Mouse (Mus musculus) ES-Bruce4 (cell line): ENCODE measurements at regions not wholly inside any gene's neighbourhood (a gene's known extent, or its start where the extent isn't known, plus 50 kb on each side); places are given as distances from the start of the nearest gene placed in this dataset.

ENCODE experiments used
- CTCF ChIP-seq: IDR thresholded peaks from one replicate; pipeline ENCODE4 v1.8.1; 2011; ENCODE audit warnings: low read depth, low read length
- EP300 ChIP-seq: IDR thresholded peaks from 2 replicates; pipeline ENCODE4 v1.6.1; 2011; ENCODE audit warnings: low read depth, low read length; ENCODE audit not compliant: insufficient read depth

- TF ChIP-seq CTCF (no peak), EP300 (no peak)
These were observed 677.9 kb downstream of the Hace1 start for GRCm38 (mm10) chr10:46255575-46255974.
